Mouse (Mus musculus): Measurements from ENCODE around the gene Dlx4. TPM values are rescaled to one million over a fixed set of nuclear protein-coding genes. Genes with fewer than 3 reads are reported as not detected.
A peak's percentile ranks its signal among the peaks of the same experiment; 100 is the strongest.

Gene Dlx4
- polyA plus RNA-seq, 1 experiment from 2014 or later: not detected

GRCm38 (mm10) chr11:95139871-95140270 is 6.2 kb downstream of the Dlx4 start:
- 50% methylated on average over 5 of the region's 5 CpGs for WGBS
- H3K36me3 ChIP-seq: no peaks in the 10 kb centered on the region

DNA sequence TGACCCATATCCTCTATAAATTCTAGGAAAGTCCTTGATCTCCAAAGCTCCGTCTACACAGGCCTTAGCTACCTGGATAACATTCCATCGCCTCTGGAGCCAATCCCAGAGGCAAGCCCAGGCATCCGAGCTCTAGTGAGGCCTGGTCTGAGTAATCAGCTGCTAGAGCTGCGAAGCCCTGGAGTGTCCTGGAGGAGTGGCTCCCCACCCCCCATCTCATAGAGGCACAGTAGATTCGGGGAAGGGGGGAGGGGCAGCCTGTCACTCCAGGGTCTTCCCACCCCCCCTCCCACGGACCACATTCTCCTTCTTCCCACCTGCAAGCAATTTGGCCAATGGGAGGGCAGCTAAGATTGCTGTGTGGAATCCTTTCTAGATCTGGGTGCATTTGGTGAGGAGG is 8.8 kb downstream of the Dlx4 start:
- Histone ChIP-seq H3K4me3 (replicated peaks) (no peak overlapping the region), H3K4me1 (peaks cover 13% of the 10 kb centered on the region), H3K4me2 (no peak overlapping the region), H3K27ac (replicated peaks) (no peak overlapping the region), H3K9ac (replicated peaks) (no peak overlapping the region), H3K27me3 (replicated peaks) (peaks cover 67% of the 10 kb centered on the region), H3K9me3 (replicated peaks) (no peaks in the 10 kb centered on the region), H3K36me3 (no peaks in the 10 kb centered on the region)
- 25% methylated on average over 6 of the region's 6 CpGs for WGBS
- ATAC-seq (ENCODE audit: low FRiP score): no peak

More at GRCm38 (mm10) chr11:95139871-95140270, 6.2 kb downstream of the Dlx4 start:
- Histone ChIP-seq H3K4me1 (peaks cover 23% of the 10 kb centered on the region), H3K9ac (replicated peaks) (no peak overlapping the region), H3K4me2 (no peak overlapping the region), H3K27me3 (replicated peaks) (peaks cover 89% of the 10 kb centered on the region), H3K27ac (replicated peaks) (no peak overlapping the region), H3K9me3 (replicated peaks) (no peaks in the 10 kb centered on the region), H3K4me3 (replicated peaks) (no peak overlapping the region)
- ATAC-seq (ENCODE audit: low FRiP score): no peak

- 65% methylated on average over 6 of the region's 6 CpGs for WGBS
- H3K9ac ChIP-seq (replicated peaks): no peak overlapping the region
- H3K4me3 ChIP-seq (replicated peaks): no peak overlapping the region
- no peak overlapping the region for H3K4me2 ChIP-seq
- peaks cover 45% of the 10 kb centered on the region for H3K27me3 ChIP-seq (replicated peaks)
- peaks cover 8% of the 10 kb centered on the region; the same call in 1 of the 2 replicates for H3K4me1 ChIP-seq
- no peaks in the 10 kb centered on the region for H3K9me3 ChIP-seq (replicated peaks)
- no peak overlapping the region for H3K27ac ChIP-seq (replicated peaks)
- ATAC-seq (ENCODE audit: low FRiP score): no peak
- H3K36me3 ChIP-seq: no peaks in the 10 kb centered on the region
These were observed 12.7 kb downstream of the Dlx4 start for GRCm38 (mm10) chr11:95133321-95133720.

DNA sequence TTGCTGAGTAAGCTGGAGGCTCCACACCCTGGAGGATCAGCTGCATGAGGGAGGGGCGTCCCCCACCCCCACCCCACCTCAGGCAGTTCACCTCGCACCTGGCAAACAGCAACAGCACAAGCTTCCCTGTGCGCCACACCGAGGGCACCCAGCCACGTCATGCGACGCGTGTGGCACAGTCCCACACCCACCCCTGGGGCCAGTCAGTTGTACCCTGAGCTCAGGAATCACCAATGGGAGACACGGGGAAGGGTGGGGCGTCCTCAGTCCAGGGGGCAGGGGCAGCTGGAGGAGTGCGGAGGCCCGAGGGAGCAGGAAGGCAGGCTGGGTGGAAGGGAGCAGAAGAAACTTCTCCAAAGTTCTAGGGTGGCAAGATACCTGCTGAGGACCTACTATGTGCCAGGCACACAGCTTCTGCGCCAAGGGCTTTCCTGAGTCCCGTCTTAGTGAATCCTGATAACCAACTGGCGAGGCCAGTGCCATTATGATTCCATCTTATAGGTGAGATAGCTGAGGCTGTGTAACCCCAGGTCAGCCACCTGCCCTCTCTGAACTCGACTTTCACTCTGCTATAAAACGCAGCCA is 15.3 kb downstream of the Dlx4 start:
- no peaks in the 10 kb centered on the region for H3K36me3 ChIP-seq
- no peak overlapping the region for H3K9ac ChIP-seq (replicated peaks)
- no peaks in the 10 kb centered on the region for H3K9me3 ChIP-seq (replicated peaks)
- WGBS: 78% methylated on average over 17 of the region's 17 CpGs
- H3K4me3 ChIP-seq (replicated peaks): no peak overlapping the region
- H3K27ac ChIP-seq (replicated peaks): no peak overlapping the region
- no peak for ATAC-seq (ENCODE audit: low FRiP score)
- H3K4me1 ChIP-seq: peaks cover 12% of the 10 kb centered on the region
- H3K4me2 ChIP-seq: no peak overlapping the region
- peaks cover 39% of the 10 kb centered on the region for H3K27me3 ChIP-seq (replicated peaks)

DNA sequence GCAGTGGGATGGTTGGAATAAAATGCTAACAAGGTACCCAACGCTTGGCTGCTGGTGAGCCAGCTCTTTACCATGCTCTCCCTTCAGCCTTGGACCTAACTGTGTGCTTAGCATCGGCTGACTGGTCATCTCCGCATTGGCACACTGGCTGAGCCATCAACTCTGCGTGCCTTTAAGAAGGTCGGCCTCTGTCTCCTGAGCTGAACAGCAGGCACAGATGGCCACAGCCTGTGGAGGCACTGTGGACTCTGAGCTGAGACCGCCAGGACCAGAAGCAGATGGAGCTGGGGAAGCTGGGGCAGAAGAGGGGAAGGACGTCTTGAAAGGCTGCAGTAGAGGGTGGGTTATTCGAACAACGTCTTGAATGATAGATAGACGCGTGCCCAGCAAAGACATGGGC is 17.7 kb downstream of the Dlx4 start:
- Histone ChIP-seq H3K36me3 (no peaks in the 10 kb centered on the region), H3K27me3 (replicated peaks) (peaks cover 55% of the 10 kb centered on the region), H3K4me3 (replicated peaks) (no peak overlapping the region), H3K9me3 (replicated peaks) (no peaks in the 10 kb centered on the region), H3K4me2 (no peak overlapping the region), H3K27ac (replicated peaks) (no peak overlapping the region), H3K9ac (replicated peaks) (no peak overlapping the region), H3K4me1 (peaks cover 12% of the 10 kb centered on the region)
- no peak for ATAC-seq (ENCODE audit: low FRiP score)
- WGBS: 63% methylated on average over 11 of the region's 11 CpGs

DNA sequence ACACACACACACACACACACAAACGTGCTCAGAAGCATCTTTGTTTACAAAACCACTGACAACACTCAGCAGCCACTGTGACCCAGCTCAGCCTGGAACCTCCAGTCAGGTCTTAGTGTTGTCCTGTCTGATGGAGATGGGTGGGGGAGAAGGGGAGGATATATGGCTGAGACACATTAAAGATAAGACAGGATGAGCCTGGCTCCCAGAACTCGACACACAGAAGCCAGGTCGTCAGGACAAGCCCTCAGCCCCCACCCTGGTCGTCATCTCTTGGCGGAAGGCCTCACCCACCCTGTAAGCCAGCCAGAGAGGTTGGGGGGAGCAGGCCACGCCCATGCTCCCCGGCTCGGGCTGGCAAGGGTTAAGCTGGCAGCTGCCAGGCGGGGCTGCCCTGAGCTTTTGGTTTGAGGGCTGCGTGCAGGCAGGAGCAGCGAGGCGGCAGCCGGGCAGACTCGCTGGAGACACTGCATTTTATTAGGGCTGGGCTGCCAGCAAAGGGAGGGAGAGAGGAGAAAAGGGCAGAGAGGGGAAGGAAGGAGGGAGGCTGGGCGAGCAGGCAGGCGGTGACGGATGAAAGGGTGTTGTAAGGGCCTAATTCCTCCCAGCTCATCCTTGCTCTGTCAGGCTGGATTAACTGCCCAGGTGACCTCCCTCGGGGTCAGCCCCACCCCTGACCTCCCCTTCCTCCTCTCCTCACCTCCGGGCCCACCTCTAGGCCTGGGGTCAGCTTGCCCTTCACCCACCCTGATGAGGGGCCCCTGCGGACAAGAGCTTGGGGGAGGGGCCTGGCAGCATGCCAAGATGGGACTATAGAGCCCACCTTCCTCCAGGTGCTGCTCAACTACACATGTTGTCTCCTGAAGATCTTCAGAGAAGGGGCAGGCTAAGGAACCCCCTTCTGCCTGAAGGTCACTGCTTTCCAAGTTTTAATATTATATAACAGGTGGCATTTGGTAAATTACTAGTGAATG is 19.5 kb downstream of the Dlx4 start:
- Histone ChIP-seq H3K4me3 (replicated peaks) (0 out of 2 replicates have a peak overlapping the region, but pooled peaks have one; percentile 0), H3K36me3 (no peaks in the 10 kb centered on the region), H3K9me3 (replicated peaks) (no peaks in the 10 kb centered on the region), H3K4me1 (peaks cover 16% of the 10 kb centered on the region), H3K27ac (replicated peaks) (no peak overlapping the region), H3K9ac (replicated peaks) (0 out of 2 replicates have a peak overlapping the region, but pooled peaks have one; percentile 8), H3K4me2 (peak overlapping the region; percentile 50), H3K27me3 (replicated peaks) (peaks cover 66% of the 10 kb centered on the region)
- peak; percentile 61 for ATAC-seq (ENCODE audit: low FRiP score)
- 4% methylated on average over 19 of the region's 20 CpGs for WGBS

DNA sequence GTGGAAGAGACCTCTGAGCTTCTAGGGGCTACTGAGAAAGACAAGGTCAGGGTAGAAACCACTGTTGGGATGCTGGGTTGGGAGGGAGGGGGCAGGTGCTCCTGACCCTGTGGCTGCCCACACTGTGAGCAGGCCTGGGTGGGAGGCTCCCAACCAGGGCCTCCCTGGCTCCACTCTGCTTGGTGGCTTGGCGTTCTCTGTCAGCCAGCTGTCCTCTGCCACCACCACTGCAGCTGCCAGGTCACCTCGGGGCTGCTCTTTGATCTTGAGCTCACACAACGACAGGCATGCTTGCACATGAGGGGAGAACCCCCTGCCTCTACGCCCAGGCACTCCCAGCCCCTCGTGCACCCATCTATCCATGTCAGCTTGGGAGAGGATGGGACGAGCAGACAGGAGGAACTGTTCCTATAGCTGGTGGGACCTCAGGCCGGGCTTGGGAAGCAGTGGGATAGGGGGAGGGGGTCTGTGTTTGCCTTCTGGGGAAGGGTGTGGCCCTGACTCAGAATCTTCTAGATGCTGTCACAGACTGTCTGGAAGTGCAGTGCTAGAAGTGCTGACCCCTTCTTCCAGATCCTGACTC is 20.6 kb downstream of the Dlx4 start:
- peaks cover 74% of the 10 kb centered on the region for H3K27me3 ChIP-seq (replicated peaks)
- H3K9me3 ChIP-seq (replicated peaks): no peaks in the 10 kb centered on the region
- H3K9ac ChIP-seq (replicated peaks): no peak overlapping the region
- no peak overlapping the region for H3K27ac ChIP-seq (replicated peaks)
- no peak overlapping the region for H3K4me2 ChIP-seq
- WGBS: 24% methylated on average over 7 of the region's 7 CpGs
- H3K4me1 ChIP-seq: peaks cover 27% of the 10 kb centered on the region
- no peak for ATAC-seq (ENCODE audit: low FRiP score)
- no peak overlapping the region for H3K4me3 ChIP-seq (replicated peaks)
- H3K36me3 ChIP-seq: no peaks in the 10 kb centered on the region

GRCm38 (mm10) chr11:95122100-95122489 is 24.0 kb downstream of the Dlx4 start:
- no peak for ATAC-seq (ENCODE audit: low FRiP score)

DNA sequence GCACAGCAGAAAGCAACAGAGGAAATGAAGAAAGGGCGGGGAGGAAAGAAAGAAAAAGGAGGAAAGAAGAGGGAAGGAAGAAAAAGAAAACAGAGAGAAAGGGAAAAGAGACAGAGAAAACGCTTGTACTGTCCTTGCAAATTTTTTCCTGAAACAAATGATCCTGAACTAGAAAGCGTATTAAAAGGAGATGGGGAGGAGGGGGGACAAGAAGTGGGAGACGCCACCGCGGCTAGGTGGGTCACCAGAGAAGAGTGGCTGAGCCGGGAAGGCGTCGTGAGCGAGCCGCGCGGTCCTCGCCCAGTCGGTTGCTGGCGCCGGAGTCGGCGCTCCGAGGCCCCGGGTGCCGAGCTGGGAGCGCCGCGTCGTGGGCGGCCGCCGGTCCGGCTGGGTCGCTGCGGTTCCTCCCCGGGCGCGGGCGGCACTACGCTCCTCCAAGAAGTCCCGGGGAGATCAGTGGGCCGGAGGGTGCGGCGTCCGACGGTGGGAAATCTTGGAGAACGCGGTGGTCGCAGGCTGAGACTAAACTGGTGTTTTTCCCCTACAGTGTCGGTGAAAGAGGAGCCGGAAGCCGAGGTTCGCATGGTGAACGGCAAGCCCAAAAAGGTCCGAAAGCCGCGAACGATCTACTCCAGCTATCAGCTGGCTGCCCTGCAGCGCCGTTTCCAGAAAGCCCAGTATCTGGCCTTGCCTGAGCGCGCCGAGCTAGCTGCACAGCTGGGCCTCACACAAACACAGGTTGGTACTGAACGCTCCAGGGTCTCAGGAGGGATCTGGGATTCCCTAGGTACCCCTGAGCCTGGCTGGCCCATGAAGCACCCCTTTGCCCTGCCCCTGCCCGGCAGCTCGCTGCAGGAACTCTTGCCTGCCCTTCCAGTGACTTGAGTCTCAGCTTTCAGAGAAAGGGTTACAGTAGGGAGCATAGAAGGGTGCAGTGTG is 24.6 kb downstream of the Dlx4 start:
- 2% methylated on average over 61 of the region's 63 CpGs for WGBS

More at GRCm38 (mm10) chr11:95122100-95122489, 24.0 kb downstream of the Dlx4 start:
- Histone ChIP-seq H3K9me3 (replicated peaks) (no peaks in the 10 kb centered on the region), H3K9ac (replicated peaks) (no peak overlapping the region), H3K4me2 (no peak overlapping the region), H3K4me1 (peaks cover 35% of the 10 kb centered on the region), H3K27me3 (replicated peaks) (peaks cover 84% of the 10 kb centered on the region), H3K36me3 (no peaks in the 10 kb centered on the region), H3K27ac (replicated peaks) (no peak overlapping the region), H3K4me3 (replicated peaks) (no peak overlapping the region)
- 34% methylated on average over 6 of the region's 6 CpGs for WGBS

GRCm38 (mm10) chr11:95120633-95121020 is 25.4 kb downstream of the Dlx4 start:
- no peak for ATAC-seq (ENCODE audit: low FRiP score)
- H3K27ac ChIP-seq (replicated peaks): no peak overlapping the region
- no peaks in the 10 kb centered on the region for H3K36me3 ChIP-seq
- no peaks in the 10 kb centered on the region for H3K9me3 ChIP-seq (replicated peaks)
- H3K4me3 ChIP-seq (replicated peaks): peak overlapping the region; percentile 36
- H3K27me3 ChIP-seq (replicated peaks): peaks cover 79% of the 10 kb centered on the region
- H3K9ac ChIP-seq (replicated peaks): no peak overlapping the region
- H3K4me1 ChIP-seq: peaks cover 27% of the 10 kb centered on the region
- WGBS: 2% methylated on average over 21 of the region's 21 CpGs
- H3K4me2 ChIP-seq: peak overlapping the region; percentile 72

More for the DNA sequence above, 24.6 kb downstream of the Dlx4 start:
- Histone ChIP-seq H3K27ac (replicated peaks) (no peak overlapping the region), H3K27me3 (replicated peaks) (peaks cover 83% of the 10 kb centered on the region), H3K4me1 (peaks cover 29% of the 10 kb centered on the region), H3K9ac (replicated peaks) (no peak overlapping the region), H3K4me3 (replicated peaks) (peak overlapping the region; percentile 26), H3K36me3 (no peaks in the 10 kb centered on the region), H3K4me2 (peak overlapping the region; percentile 72), H3K9me3 (replicated peaks) (no peaks in the 10 kb centered on the region)
- no peak for ATAC-seq (ENCODE audit: low FRiP score)
